Mouse (Mus musculus): Measurements from ENCODE around the gene Btbd16. TPM values are rescaled to one million over a fixed set of nuclear protein-coding genes. Genes with fewer than 3 reads are reported as not detected.

Btbd16 gene
- polyA plus RNA-seq (2015; fragmentation: Nextera tagmentation; extraction: Ambion mirVana) = 0.17 TPM in 1 of 2 replicates, not detected in the other

- Histone ChIP-seq H3K4me1 (ENCODE audit: insufficient read depth, low read length) (no peaks in the 10 kb centered on the region), H3K4me3 (ENCODE audit: low read length) (no peak within 1 kb of the TSS), H3K9ac (replicated peaks; ENCODE audit: low read length) (no peak within 1 kb of the TSS), H3K36me3 (ENCODE audit: insufficient read depth, low read length) (no peaks in the 10 kb centered on the region), H3K27me3 (ENCODE audit: insufficient read depth, low read length) (no peaks in the 10 kb centered on the region), H3K9me3 (ENCODE audit: low read length) (no peaks in the 10 kb centered on the region), H3K4me2 (replicated peaks; ENCODE audit: low read depth, low read length) (no peak within 1 kb of the TSS), H3K27ac (ENCODE audit: low read length) (no peak within 1 kb of the TSS)
- WGBS = 63% methylated on average over 9 of the region's 9 CpGs
- ATAC-seq (ENCODE audit: low FRiP score, low TSS enrichment) = no peak
Observed at GRCm38 (mm10) chr7:130773914-130774630, at the start of gene Btbd16. TSS of gene Btbd16 (plus strand) at chr7:130774069.

GRCm38 (mm10) chr7:130726185-130726584, 47.7 kb upstream of the Btbd16 start:
- no peak overlapping the region for H3K9ac ChIP-seq (replicated peaks; ENCODE audit: low read length)
- peaks cover 30% of the 10 kb centered on the region for H3K4me1 ChIP-seq (ENCODE audit: insufficient read depth, low read length)
- H3K4me2 ChIP-seq (replicated peaks; ENCODE audit: low read depth, low read length) = no peak overlapping the region
- WGBS = 61% methylated on average over 3 of the region's 3 CpGs
- no peak for ATAC-seq (ENCODE audit: low FRiP score, low TSS enrichment)
- H3K4me3 ChIP-seq (ENCODE audit: low read length) = no peak overlapping the region
- no peaks in the 10 kb centered on the region for H3K27me3 ChIP-seq (ENCODE audit: insufficient read depth, low read length)
- peak overlapping the region; percentile 6; the same call in 1 of the 2 replicates for H3K27ac ChIP-seq (ENCODE audit: low read length)
- H3K9me3 ChIP-seq (ENCODE audit: low read length) = no peaks in the 10 kb centered on the region
- H3K36me3 ChIP-seq (ENCODE audit: insufficient read depth, low read length) = peaks cover 28% of the 10 kb centered on the region

- Histone ChIP-seq H3K4me2 (replicated peaks; ENCODE audit: low read depth, low read length) (no peak overlapping the region; the same call in 1 of the 2 replicates), H3K36me3 (ENCODE audit: insufficient read depth, low read length) (peaks cover 28% of the 10 kb centered on the region), H3K4me1 (ENCODE audit: insufficient read depth, low read length) (peaks cover 26% of the 10 kb centered on the region), H3K9me3 (ENCODE audit: low read length) (no peaks in the 10 kb centered on the region), H3K4me3 (ENCODE audit: low read length) (no peak overlapping the region), H3K27me3 (ENCODE audit: insufficient read depth, low read length) (no peaks in the 10 kb centered on the region), H3K9ac (replicated peaks; ENCODE audit: low read length) (no peak overlapping the region), H3K27ac (ENCODE audit: low read length) (peak overlapping the region; percentile 72; the same call in 1 of the 2 replicates)
- ATAC-seq (ENCODE audit: low FRiP score, low TSS enrichment) = peak; percentile 39; the same call in 1 of the 2 replicates
- WGBS = 21% methylated on average over 8 of the region's 8 CpGs
Observed at GRCm38 (mm10) chr7:130726724-130727422, 47.0 kb upstream of the Btbd16 start.

GRCm38 (mm10) chr7:130727560-130727959, 46.3 kb upstream of the Btbd16 start:
- H3K9ac ChIP-seq (replicated peaks; ENCODE audit: low read length) = no peak overlapping the region
- ATAC-seq (ENCODE audit: low FRiP score, low TSS enrichment) = peak; percentile 33; the same call in 1 of the 2 replicates
- H3K27ac ChIP-seq (ENCODE audit: low read length) = peak overlapping the region; percentile 72; the same call in 1 of the 2 replicates
- H3K4me3 ChIP-seq (ENCODE audit: low read length) = no peak overlapping the region
- peaks cover 28% of the 10 kb centered on the region for H3K36me3 ChIP-seq (ENCODE audit: insufficient read depth, low read length)
- peaks cover 31% of the 10 kb centered on the region for H3K4me1 ChIP-seq (ENCODE audit: insufficient read depth, low read length)
- H3K4me2 ChIP-seq (replicated peaks; ENCODE audit: low read depth, low read length) = no peak overlapping the region
- no peaks in the 10 kb centered on the region for H3K27me3 ChIP-seq (ENCODE audit: insufficient read depth, low read length)
- WGBS = 77% methylated on average over 4 of the region's 4 CpGs
- no peaks in the 10 kb centered on the region for H3K9me3 ChIP-seq (ENCODE audit: low read length)

GRCm38 (mm10) chr7:130731792-130732191, 42.1 kb upstream of the Btbd16 start:
- no peak for ATAC-seq (ENCODE audit: low FRiP score, low TSS enrichment)
- no peaks in the 10 kb centered on the region for H3K27me3 ChIP-seq (ENCODE audit: insufficient read depth, low read length)
- WGBS = 87% methylated on average over 7 of the region's 7 CpGs
- no peak overlapping the region for H3K4me2 ChIP-seq (replicated peaks; ENCODE audit: low read depth, low read length)
- H3K9ac ChIP-seq (replicated peaks; ENCODE audit: low read length) = no peak overlapping the region
- H3K36me3 ChIP-seq (ENCODE audit: insufficient read depth, low read length) = peaks cover 50% of the 10 kb centered on the region
- H3K4me1 ChIP-seq (ENCODE audit: insufficient read depth, low read length) = peaks cover 32% of the 10 kb centered on the region
- H3K4me3 ChIP-seq (ENCODE audit: low read length) = no peak overlapping the region
- no peak overlapping the region for H3K27ac ChIP-seq (ENCODE audit: low read length)
- H3K9me3 ChIP-seq (ENCODE audit: low read length) = peaks cover 3% of the 10 kb centered on the region; the same call in 1 of the 2 replicates

GRCm38 (mm10) chr7:130732908-130733307, 41.0 kb upstream of the Btbd16 start:
- H3K4me2 ChIP-seq (replicated peaks; ENCODE audit: low read depth, low read length) = no peak overlapping the region
- no peak overlapping the region for H3K4me3 ChIP-seq (ENCODE audit: low read length)
- no peaks in the 10 kb centered on the region for H3K27me3 ChIP-seq (ENCODE audit: insufficient read depth, low read length)
- no peak overlapping the region for H3K9ac ChIP-seq (replicated peaks; ENCODE audit: low read length)
- peak overlapping the region; percentile 5; the same call in 1 of the 2 replicates for H3K27ac ChIP-seq (ENCODE audit: low read length)
- ATAC-seq (ENCODE audit: low FRiP score, low TSS enrichment) = no peak
- H3K36me3 ChIP-seq (ENCODE audit: insufficient read depth, low read length) = peaks cover 50% of the 10 kb centered on the region
- peaks cover 3% of the 10 kb centered on the region; the same call in 1 of the 2 replicates for H3K9me3 ChIP-seq (ENCODE audit: low read length)
- 47% methylated on average over 6 of the region's 6 CpGs for WGBS
- peaks cover 20% of the 10 kb centered on the region; the same call in 1 of the 2 replicates for H3K4me1 ChIP-seq (ENCODE audit: insufficient read depth, low read length)

GRCm38 (mm10) chr7:130733423-130733822, 40.4 kb upstream of the Btbd16 start:
- H3K4me1 ChIP-seq (ENCODE audit: insufficient read depth, low read length) = peaks cover 17% of the 10 kb centered on the region; the same call in 1 of the 2 replicates
- no peak overlapping the region for H3K4me2 ChIP-seq (replicated peaks; ENCODE audit: low read depth, low read length)
- WGBS = 90% methylated on average over 8 of the region's 8 CpGs
- peak overlapping the region; percentile 5; the same call in 1 of the 2 replicates for H3K27ac ChIP-seq (ENCODE audit: low read length)
- H3K36me3 ChIP-seq (ENCODE audit: insufficient read depth, low read length) = peaks cover 47% of the 10 kb centered on the region
- no peak overlapping the region for H3K9ac ChIP-seq (replicated peaks; ENCODE audit: low read length)
- H3K9me3 ChIP-seq (ENCODE audit: low read length) = peaks cover 3% of the 10 kb centered on the region; the same call in 1 of the 2 replicates
- H3K27me3 ChIP-seq (ENCODE audit: insufficient read depth, low read length) = no peaks in the 10 kb centered on the region
- 0 out of 2 replicates have a peak, but pooled peaks have one; percentile 60 for ATAC-seq (ENCODE audit: low FRiP score, low TSS enrichment)
- no peak overlapping the region for H3K4me3 ChIP-seq (ENCODE audit: low read length)

- WGBS = 95% methylated on average over 2 of the region's 2 CpGs
- 0 out of 2 replicates have a peak, but pooled peaks have one; percentile 56 for ATAC-seq (ENCODE audit: low FRiP score, low TSS enrichment)
Observed at GRCm38 (mm10) chr7:130734195-130734787, 39.6 kb upstream of the Btbd16 start.

GRCm38 (mm10) chr7:130741099-130741498, 32.8 kb upstream of the Btbd16 start:
- Histone ChIP-seq H3K4me3 (ENCODE audit: low read length) (no peak overlapping the region), H3K4me2 (replicated peaks; ENCODE audit: low read depth, low read length) (no peak overlapping the region), H3K9me3 (ENCODE audit: low read length) (no peaks in the 10 kb centered on the region), H3K9ac (replicated peaks; ENCODE audit: low read length) (no peak overlapping the region), H3K27me3 (ENCODE audit: insufficient read depth, low read length) (no peaks in the 10 kb centered on the region), H3K27ac (ENCODE audit: low read length) (no peak overlapping the region), H3K36me3 (ENCODE audit: insufficient read depth, low read length) (peaks cover 67% of the 10 kb centered on the region), H3K4me1 (ENCODE audit: insufficient read depth, low read length) (no peaks in the 10 kb centered on the region)
- WGBS = 85% methylated on average over 4 of the region's 4 CpGs
- ATAC-seq (ENCODE audit: low FRiP score, low TSS enrichment) = no peak

More at GRCm38 (mm10) chr7:130734195-130734787, 39.6 kb upstream of the Btbd16 start:
- Histone ChIP-seq H3K9ac (replicated peaks; ENCODE audit: low read length) (no peak overlapping the region), H3K4me1 (ENCODE audit: insufficient read depth, low read length) (peaks cover 17% of the 10 kb centered on the region; the same call in 1 of the 2 replicates), H3K27ac (ENCODE audit: low read length) (no peak overlapping the region), H3K27me3 (ENCODE audit: insufficient read depth, low read length) (no peaks in the 10 kb centered on the region), H3K36me3 (ENCODE audit: insufficient read depth, low read length) (peaks cover 38% of the 10 kb centered on the region), H3K4me2 (replicated peaks; ENCODE audit: low read depth, low read length) (no peak overlapping the region), H3K4me3 (ENCODE audit: low read length) (no peak overlapping the region), H3K9me3 (ENCODE audit: low read length) (peaks cover 3% of the 10 kb centered on the region; the same call in 1 of the 2 replicates)
